Mouse (Mus musculus) erythroblast, embryonic 14.5 days (primary cell): ENCODE data around the gene Ndufs2. TPM values are rescaled to one million over a fixed set of nuclear protein-coding genes. Genes with fewer than 3 reads are reported as not detected.

Source experiments
- H3K27me3 ChIP-seq: 2 replicates; pipeline ENCODE4 v1.6.1; 2012; ENCODE audit warnings: inconsistent platforms; ENCODE audit not compliant: control insufficient read depth
- H3K36me3 ChIP-seq: 2 replicates; pipeline ENCODE4 v1.6.1; 2012; ENCODE audit warnings: mild to moderate bottlenecking, inconsistent platforms; ENCODE audit not compliant: control insufficient read depth
- H3K4me1 ChIP-seq: 2 replicates; pipeline ENCODE4 v1.6.1; 2012; ENCODE audit warnings: inconsistent platforms; ENCODE audit not compliant: control insufficient read depth
- H3K4me3 ChIP-seq: replicated peaks from 2 replicates; pipeline ENCODE3; 2012; ENCODE audit warnings: moderate library complexity, mild to moderate bottlenecking, inconsistent platforms
- H3K9me3 ChIP-seq: 2 replicates; pipeline ENCODE4 v1.6.1; 2012; ENCODE audit warnings: low read length, inconsistent platforms, mixed read lengths; ENCODE audit not compliant: control insufficient read depth
- GATA1 ChIP-seq: IDR thresholded peaks from 2 replicates; pipeline ENCODE4 v1.6.1; 2012; ENCODE audit warnings: low read length, inconsistent platforms, mixed read lengths
- TAL1 ChIP-seq: IDR thresholded peaks from 3 replicates; pipeline ENCODE4 v1.6.1; 2012; ENCODE audit warnings: low read length, inconsistent platforms, mixed read lengths
- polyA plus RNA-seq: library from polyadenylated mRNA; stranded (reverse); fragments of >175 nt; gene quantifications from 2 replicates; pipeline ENCODE4 v1.2.3, GENCODE M21; 2012

Gene Ndufs2
- polyA plus RNA-seq, 1 experiment, result 7.5 TPM

DNA sequence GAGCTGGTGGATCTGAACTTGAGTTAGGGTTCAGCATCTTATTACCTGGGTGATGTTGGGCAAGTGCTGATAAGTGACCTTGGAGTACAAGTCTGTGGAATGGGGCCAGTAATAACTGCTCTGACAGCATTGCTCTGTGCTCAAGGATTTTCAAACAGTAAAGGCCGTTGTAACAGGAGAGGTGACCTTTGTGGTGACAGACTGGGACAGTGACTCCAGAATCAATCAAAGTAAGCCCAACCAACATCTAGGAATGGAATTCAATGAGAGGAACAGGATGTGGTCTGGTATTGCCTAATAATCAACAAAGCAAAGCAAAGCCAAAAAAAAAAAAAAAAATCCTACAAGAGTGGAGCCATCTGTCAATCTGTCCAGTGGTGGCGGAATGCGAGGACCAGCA, 9.1 kb upstream of the Ndufs2 start:
- no peak for TF ChIP-seq GATA1
- TF ChIP-seq TAL1, result no peak
- peaks cover 64% of the 10 kb centered on the region for H3K27me3 ChIP-seq
- H3K4me3 ChIP-seq, result no peak overlapping the region
- H3K36me3 ChIP-seq, result no peaks in the 10 kb centered on the region
- H3K4me1 ChIP-seq, result peaks cover 19% of the 10 kb centered on the region
- H3K9me3 ChIP-seq, result no peaks in the 10 kb centered on the region

DNA sequence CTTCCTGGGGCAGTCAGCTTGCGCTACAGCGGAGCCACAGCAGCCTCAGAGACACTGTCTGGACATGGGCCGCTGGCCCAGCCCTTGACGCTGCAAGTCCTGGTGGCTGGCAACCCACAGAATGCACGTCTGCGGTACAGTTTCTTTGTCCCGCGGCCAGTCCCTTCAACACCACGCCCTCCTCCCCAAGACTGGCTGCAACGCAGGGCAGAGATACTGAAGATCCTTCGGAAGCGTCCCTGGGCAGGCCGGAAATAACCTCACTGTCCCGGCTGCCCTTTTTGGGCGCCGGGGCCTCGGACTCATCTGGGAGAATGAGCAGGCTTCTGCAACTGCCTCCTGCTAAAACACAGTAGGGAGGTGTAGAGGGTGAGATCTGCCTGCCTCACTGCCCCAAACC, 7.7 kb upstream of the Ndufs2 start:
- Histone ChIP-seq H3K9me3 (no peaks in the 10 kb centered on the region), H3K27me3 (peaks cover 59% of the 10 kb centered on the region), H3K4me1 (peaks cover 19% of the 10 kb centered on the region), H3K4me3 (peak overlapping the region; percentile 26), H3K36me3 (no peaks in the 10 kb centered on the region)
- TF ChIP-seq TAL1, result no peak
- TF ChIP-seq GATA1, result no peak

DNA sequence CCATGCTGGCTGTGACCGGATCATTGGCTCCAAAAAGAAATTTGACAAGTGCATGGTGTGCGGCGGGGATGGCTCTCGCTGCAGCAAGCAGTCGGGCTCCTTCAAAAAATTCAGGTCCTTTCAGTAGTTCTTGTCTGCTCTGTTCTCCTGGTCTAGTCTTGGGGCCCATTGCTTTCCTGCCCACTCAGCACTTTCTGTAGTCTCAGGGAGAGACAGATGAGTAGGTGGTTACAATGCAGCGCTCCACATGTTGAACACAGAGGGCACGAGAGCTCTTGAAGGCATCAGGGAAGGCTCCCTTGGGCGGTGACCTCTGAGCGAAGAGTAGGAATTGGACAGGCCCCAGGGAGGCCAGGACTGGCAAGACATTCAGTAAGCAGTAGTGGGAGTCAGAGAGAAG, 6.6 kb upstream of the Ndufs2 start:
- H3K9me3 ChIP-seq, result no peaks in the 10 kb centered on the region
- H3K4me3 ChIP-seq, result no peak overlapping the region
- no peak for TF ChIP-seq TAL1
- no peak for TF ChIP-seq GATA1
- H3K4me1 ChIP-seq, result peaks cover 19% of the 10 kb centered on the region
- H3K36me3 ChIP-seq, result no peaks in the 10 kb centered on the region
- peaks cover 58% of the 10 kb centered on the region for H3K27me3 ChIP-seq

DNA sequence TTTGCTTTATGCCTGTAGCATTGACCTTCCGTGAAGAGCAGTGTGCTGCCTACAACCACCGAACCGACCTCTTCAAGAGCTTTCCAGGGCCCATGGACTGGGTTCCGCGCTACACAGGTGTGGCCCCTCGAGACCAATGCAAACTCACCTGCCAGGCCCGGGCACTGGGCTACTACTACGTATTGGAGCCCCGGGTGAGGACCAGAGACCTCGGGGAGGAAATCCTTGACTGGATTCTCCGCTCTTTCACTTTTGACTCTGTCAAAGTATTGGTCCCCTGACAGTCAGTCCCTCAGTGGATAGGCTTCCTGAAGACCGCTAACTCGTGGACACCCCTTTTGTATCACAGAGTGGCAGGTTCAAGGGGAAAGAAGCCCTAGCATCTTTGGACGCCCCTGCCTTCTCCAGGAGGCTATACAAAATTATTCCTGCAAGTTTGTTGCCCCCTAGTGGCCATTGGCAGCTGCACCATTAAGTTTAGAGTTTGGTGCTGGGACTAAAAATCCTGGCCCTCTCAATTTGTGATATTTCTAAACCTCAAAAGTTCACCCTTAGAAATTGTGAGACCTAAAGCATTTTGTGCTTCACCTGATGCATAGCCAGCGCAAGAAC, 5.9 kb upstream of the Ndufs2 start:
- H3K27me3 ChIP-seq, result peaks cover 58% of the 10 kb centered on the region
- no peak for TF ChIP-seq GATA1
- no peak for TF ChIP-seq TAL1
- peak overlapping the region; percentile 16 for H3K4me3 ChIP-seq
- H3K4me1 ChIP-seq, result peaks cover 17% of the 10 kb centered on the region
- no peaks in the 10 kb centered on the region for H3K36me3 ChIP-seq
- H3K9me3 ChIP-seq, result no peaks in the 10 kb centered on the region

DNA sequence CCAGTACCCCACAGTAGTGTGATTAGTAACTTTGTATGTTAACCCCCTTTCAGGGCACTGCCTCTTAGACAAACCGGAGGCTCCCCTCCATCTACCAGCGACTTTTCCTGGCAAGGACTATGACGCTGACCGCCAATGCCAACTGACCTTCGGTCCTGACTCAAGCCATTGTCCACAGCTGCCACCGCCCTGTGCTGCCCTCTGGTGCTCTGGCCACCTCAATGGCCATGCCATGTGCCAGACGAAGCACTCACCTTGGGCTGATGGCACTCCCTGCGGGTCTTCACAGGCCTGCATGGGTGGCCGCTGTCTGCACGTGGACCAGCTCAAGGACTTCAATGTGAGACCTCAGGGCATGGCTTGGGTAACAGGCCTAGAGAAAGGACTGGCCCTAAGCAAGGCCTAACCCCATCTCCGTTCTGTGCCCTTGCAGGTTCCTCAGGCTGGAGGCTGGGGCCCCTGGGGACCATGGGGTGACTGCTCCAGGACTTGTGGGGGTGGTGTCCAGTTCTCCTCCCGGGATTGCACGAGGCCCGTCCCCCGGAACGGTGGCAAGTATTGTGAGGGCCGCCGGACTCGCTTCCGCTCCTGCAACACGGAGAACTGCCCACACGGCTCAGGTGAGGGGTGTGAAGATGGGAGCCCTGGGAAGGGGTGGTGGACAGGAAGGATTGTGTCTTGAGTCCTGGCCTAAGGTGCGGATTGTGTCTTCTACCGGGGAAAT, 5.1 kb upstream of the Ndufs2 start:
- H3K36me3 ChIP-seq, result no peaks in the 10 kb centered on the region
- peaks cover 17% of the 10 kb centered on the region for H3K4me1 ChIP-seq
- H3K27me3 ChIP-seq, result peaks cover 59% of the 10 kb centered on the region
- no peak overlapping the region for H3K4me3 ChIP-seq
- TF ChIP-seq TAL1, result no peak
- no peak for TF ChIP-seq GATA1
- H3K9me3 ChIP-seq, result no peaks in the 10 kb centered on the region

DNA sequence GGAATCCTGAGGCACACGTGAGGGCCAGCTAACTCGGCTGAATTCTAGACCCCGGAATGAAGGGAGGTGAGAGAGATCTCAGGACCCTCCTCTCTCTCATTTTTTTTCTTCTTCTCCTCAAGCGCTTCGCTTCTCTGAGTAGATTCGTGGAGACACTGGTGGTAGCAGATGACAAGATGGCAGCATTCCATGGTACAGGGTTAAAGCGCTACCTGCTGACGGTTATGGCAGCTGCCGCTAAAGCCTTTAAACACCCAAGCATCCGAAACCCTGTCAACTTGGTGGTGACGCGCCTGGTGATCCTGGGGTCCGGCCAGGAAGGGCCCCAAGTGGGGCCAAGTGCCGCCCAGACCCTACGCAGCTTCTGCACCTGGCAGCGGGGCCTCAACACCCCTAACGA, 1.2 kb upstream of the Ndufs2 start:
- no peaks in the 10 kb centered on the region for H3K9me3 ChIP-seq
- H3K4me1 ChIP-seq, result peaks cover 20% of the 10 kb centered on the region
- TF ChIP-seq TAL1, result no peak
- no peak for TF ChIP-seq GATA1
- no peaks in the 10 kb centered on the region for H3K36me3 ChIP-seq
- no peak overlapping the region for H3K4me3 ChIP-seq
- peaks cover 57% of the 10 kb centered on the region for H3K27me3 ChIP-seq

DNA sequence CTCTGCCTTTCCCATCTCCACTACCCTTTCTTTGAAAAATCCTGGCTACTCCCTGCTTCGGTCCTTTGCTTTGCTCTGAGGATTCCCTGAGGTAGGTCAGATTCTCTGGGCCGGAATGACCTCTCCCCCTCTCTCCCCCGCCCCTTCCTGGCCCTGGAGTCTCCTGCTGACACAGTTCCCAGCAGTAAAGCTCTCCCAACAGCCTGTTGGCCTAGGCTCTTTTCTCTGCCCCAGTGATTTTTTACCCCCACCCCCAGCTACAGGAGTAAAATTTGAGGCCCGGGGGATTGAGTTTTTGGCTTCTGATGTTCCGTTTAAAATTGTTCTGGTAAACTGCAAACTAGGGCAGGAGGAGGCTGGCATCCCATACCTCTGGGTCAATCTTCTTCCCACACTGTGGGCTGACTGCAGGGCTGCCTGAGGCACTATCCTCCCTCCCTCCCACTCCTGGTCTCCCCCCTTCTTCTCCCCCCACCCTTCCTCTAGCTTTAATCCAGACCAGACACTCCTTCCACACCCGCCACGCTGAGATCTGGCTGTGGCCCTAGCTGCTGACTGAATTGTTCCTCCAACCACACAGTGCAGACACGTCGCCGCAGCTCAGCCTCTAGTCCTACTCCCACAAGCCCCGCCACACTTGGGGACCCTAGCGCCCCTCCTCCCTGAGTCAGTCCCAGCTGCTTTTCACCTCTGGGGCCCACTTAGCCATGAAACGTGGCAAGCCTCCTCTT, 571 bp upstream of the Ndufs2 start:
- H3K9me3 ChIP-seq, result no peaks in the 10 kb centered on the region
- no peak for TF ChIP-seq TAL1
- TF ChIP-seq GATA1, result no peak
- H3K4me1 ChIP-seq, result peaks cover 19% of the 10 kb centered on the region
- no peak overlapping the region for H3K4me3 ChIP-seq
- H3K36me3 ChIP-seq, result no peaks in the 10 kb centered on the region
- peaks cover 57% of the 10 kb centered on the region for H3K27me3 ChIP-seq

DNA sequence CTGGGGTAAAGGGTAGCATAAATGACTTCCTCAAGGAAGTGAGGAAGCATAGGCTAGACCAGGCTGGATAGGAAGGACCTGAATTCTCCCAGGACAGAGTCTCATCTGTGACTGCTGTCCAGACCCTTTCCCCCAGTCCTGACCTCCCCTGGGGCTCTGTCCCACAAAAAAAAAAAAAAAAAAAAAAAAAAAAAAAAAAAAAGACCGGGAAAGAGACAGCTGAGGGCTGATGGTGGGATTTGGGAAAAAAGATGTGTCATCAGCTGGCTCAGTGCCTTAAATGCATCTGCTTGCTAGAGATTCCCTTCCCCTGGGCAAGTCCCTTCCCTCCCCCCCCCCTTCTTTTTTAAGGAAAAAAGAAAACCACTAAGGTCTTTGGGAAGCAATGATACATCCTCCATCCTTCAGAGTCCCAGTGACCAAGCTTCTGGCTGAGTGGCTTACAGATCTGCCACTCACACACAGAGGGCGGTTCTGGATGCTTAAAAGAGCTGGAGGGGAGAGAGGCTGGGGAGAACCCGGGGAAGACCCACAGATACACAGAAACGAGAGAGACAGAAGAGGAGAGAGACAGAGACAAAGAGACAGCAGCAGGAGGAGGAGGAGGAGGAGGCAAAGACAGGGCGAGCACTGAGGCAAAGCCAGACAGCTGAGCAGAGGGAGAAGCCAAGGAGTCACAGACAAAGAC, 1.1 kb downstream of the Ndufs2 start, which contains the start of gene Adamts4:
Adamts4 (plus strand) TSS at position 509 of the 688 bp plus-strand sequence.
- Histone ChIP-seq H3K4me1 (peaks cover 34% of the 10 kb centered on the region), H3K27me3 (peaks cover 57% of the 10 kb centered on the region), H3K4me3 (no peak within 1 kb of the TSS), H3K9me3 (no peaks in the 10 kb centered on the region), H3K36me3 (peaks cover 3% of the 10 kb centered on the region; the same call in 1 of the 2 replicates)
- no peak for TF ChIP-seq GATA1
- TF ChIP-seq TAL1, result no peak
